Mouse (Mus musculus): ENCODE results near the gene Dcx.

Dcx gene

DNA sequence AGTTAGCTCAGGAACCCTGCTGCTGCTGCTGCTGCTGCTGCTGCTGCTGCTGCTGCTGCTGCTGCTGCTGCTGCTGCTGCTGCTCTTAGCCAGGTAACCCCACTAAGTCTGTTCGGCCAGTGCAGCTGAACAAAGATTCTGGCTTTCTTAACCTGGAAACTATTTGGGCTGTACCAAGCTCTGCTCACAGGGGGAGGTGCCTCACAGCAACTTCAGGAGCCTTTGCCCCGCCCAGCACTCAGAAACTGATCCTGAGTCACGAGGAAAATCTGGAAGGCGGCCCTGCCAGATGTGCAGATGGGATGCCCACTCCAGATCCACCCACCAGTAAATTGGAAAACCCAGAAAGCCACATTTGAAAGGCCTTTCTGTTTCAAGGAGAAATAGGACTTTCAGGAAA lies 105.9 kb downstream of the Dcx start, which contains the start of gene Capn6:
Gene Capn6, minus strand, starts transcription at position 203 of the 400 bp plus-strand sequence.
- no peak for DNase-seq (ENCODE audit: low spot score in 2 of 2)

DNA sequence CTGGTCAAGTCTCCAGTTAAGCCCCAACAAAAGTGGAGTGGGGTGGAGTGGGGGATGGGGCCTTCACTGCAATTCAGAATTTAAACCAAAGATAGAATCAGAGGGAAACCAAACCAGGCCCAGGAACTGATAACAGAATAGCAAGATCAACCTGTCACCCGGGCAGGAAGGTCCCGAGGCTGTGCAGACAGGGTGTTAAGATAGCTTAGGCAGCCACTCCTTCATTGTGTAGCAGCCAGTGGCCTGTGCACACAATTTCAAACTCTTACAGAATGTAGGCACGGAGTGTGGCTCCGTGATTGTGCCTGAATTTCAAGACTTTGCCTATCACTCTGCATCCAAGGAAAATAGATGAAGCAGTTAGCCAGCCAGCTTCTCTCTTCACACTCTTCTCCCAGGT lies 106.6 kb downstream of the Dcx start:
- DNase-seq (ENCODE audit: low spot score in 2 of 2): no peak

DNA sequence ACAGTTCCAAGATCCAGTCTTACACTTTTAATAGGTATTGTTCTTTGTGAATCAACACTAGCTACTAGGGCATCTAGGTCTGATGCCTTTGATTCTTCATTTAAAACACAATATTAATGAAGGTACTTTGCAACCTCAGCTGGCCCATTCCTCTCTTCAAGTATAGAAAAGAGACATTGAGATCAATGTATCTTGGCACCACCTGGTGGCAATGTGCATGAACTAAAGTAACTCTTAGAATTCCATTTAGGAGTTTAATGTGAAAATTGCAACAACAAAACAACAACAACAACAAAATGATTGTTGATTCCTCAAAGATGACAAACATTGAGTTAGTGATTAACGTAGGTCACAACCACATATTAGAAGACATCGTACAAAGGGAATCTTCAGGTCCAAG lies 114.2 kb downstream of the Dcx start:
- no peak for DNase-seq (ENCODE audit: low spot score in 2 of 2)

DNA sequence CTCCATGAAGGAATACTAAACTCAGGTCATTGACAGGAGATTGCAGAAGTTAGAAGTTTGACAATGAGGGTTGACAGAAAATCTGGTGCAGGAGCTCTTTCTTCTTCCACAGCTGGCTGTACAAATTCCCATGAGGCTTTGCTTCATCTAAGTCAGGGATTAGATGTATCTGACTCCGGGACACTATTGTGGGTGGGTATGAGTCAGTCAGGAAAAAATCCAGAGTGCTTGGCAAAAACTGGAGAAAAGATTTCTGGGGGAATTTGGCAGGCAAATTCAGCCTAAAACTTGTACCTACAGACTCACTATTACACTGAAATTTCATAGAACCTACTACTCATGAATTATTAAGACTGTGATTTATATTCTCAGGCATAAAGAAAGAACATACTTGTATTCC lies 117.2 kb downstream of the Dcx start:
- no peak for DNase-seq (ENCODE audit: low spot score in 2 of 2)
